Mouse (Mus musculus): ENCODE results near the gene Dusp19. TPM values are rescaled to one million over a fixed set of nuclear protein-coding genes. Genes with fewer than 3 reads are reported as not detected.
A peak's percentile ranks its signal among the peaks of the same experiment; 100 is the strongest.

Gene Dusp19
- total and polyA plus RNA-seq, 2 experiments from 2014 or later, result 11.0 to 18.4 TPM

- H3K27me3 ChIP-seq (ENCODE audit: insufficient read depth, low read length), result no peaks in the 10 kb centered on the region
- no peaks in the 10 kb centered on the region for H3K9me3 ChIP-seq (ENCODE audit: low read length)
- DNase-seq (ENCODE audit: low spot score), result peak; percentile 35
- TF ChIP-seq CTCF (IDR thresholded peaks at IDR 0.05), result no peak
- H3K27ac ChIP-seq (ENCODE audit: low read depth, low read length), result peak overlapping the region; percentile 99
- peak overlapping the region; percentile 60 for H3K4me2 ChIP-seq (ENCODE audit: low read depth, low read length, poor library complexity, severe bottlenecking)
- ATAC-seq (ENCODE audit: low FRiP score), result peak; percentile 73
- 1% methylated on average over 57 of the region's 65 CpGs for WGBS
- H3K9ac ChIP-seq (replicated peaks; ENCODE audit: low read length, poor library complexity, severe bottlenecking), result peak overlapping the region; percentile 98
- H3K4me1 ChIP-seq (ENCODE audit: insufficient read depth, low read length), result peaks cover 10% of the 10 kb centered on the region
- no peaks in the 10 kb centered on the region for H3K36me3 ChIP-seq (ENCODE audit: insufficient read depth, low read length)
- peak overlapping the region; percentile 97 for H3K4me3 ChIP-seq (ENCODE audit: low read depth, low read length)
Observed at GRCm38 (mm10) chr2:80580311-80580961, 36.4 kb upstream of the Dusp19 start.

GRCm38 (mm10) chr2:80581043-80581711 lies 35.7 kb upstream of the Dusp19 start, which contains the start of gene Nckap1:
TSS of gene Nckap1 (minus strand) at chr2:80581380.
- DNase-seq (ENCODE audit: low spot score) (peak; percentile 87), ATAC-seq (ENCODE audit: low FRiP score) (peak; percentile 95)
- H3K4me3 ChIP-seq (ENCODE audit: low read depth, low read length), result peak within 1 kb of the TSS; percentile 97
- H3K9me3 ChIP-seq (ENCODE audit: low read length), result no peaks in the 10 kb centered on the region
- peaks cover 10% of the 10 kb centered on the region for H3K4me1 ChIP-seq (ENCODE audit: insufficient read depth, low read length)
- H3K9ac ChIP-seq (replicated peaks; ENCODE audit: low read length, poor library complexity, severe bottlenecking), result peak within 1 kb of the TSS; percentile 98
- under 1% methylated on average over 77 of the region's 88 CpGs for WGBS
- H3K36me3 ChIP-seq (ENCODE audit: insufficient read depth, low read length), result no peaks in the 10 kb centered on the region
- H3K27ac ChIP-seq (ENCODE audit: low read depth, low read length), result peak within 1 kb of the TSS; percentile 99
- TF ChIP-seq CTCF (IDR thresholded peaks at IDR 0.05), result peak; percentile 63
- no peaks in the 10 kb centered on the region for H3K27me3 ChIP-seq (ENCODE audit: insufficient read depth, low read length)
- peak within 1 kb of the TSS; percentile 60 for H3K4me2 ChIP-seq (ENCODE audit: low read depth, low read length, poor library complexity, severe bottlenecking)

GRCm38 (mm10) chr2:80582356-80582755 lies 34.5 kb upstream of the Dusp19 start:
- ATAC-seq (ENCODE audit: low FRiP score) (no peak), DNase-seq (ENCODE audit: low spot score) (no peak)
- no peaks in the 10 kb centered on the region for H3K36me3 ChIP-seq (ENCODE audit: insufficient read depth, low read length)
- 88% methylated on average over 3 of the region's 3 CpGs for WGBS
- no peak overlapping the region for H3K4me2 ChIP-seq (ENCODE audit: low read depth, low read length, poor library complexity, severe bottlenecking)
- no peak overlapping the region for H3K9ac ChIP-seq (replicated peaks; ENCODE audit: low read length, poor library complexity, severe bottlenecking)
- H3K4me3 ChIP-seq (ENCODE audit: low read depth, low read length), result no peak overlapping the region
- TF ChIP-seq CTCF (IDR thresholded peaks at IDR 0.05), result no peak
- H3K4me1 ChIP-seq (ENCODE audit: insufficient read depth, low read length), result peaks cover 10% of the 10 kb centered on the region
- H3K27me3 ChIP-seq (ENCODE audit: insufficient read depth, low read length), result no peaks in the 10 kb centered on the region
- H3K27ac ChIP-seq (ENCODE audit: low read depth, low read length), result no peak overlapping the region
- H3K9me3 ChIP-seq (ENCODE audit: low read length), result no peaks in the 10 kb centered on the region

- 77% methylated on average over 4 of the region's 4 CpGs for whole genome bisulfite sequencing
- Histone ChIP-seq H3K9ac (replicated peaks; ENCODE audit: low read length, poor library complexity, severe bottlenecking) (no peak overlapping the region), H3K27me3 (ENCODE audit: insufficient read depth, low read length) (no peaks in the 10 kb centered on the region), H3K4me3 (ENCODE audit: low read depth, low read length) (no peak overlapping the region), H3K27ac (ENCODE audit: low read depth, low read length) (no peak overlapping the region), H3K9me3 (ENCODE audit: low read length) (no peaks in the 10 kb centered on the region), H3K4me2 (ENCODE audit: low read depth, low read length, poor library complexity, severe bottlenecking) (no peak overlapping the region), H3K36me3 (ENCODE audit: insufficient read depth, low read length) (no peaks in the 10 kb centered on the region), H3K4me1 (ENCODE audit: insufficient read depth, low read length) (no peaks in the 10 kb centered on the region)
- ATAC-seq (ENCODE audit: low FRiP score) (no peak), DNase-seq (ENCODE audit: low spot score) (no peak)
- no peak for TF ChIP-seq CTCF (IDR thresholded peaks at IDR 0.05)
Observed at GRCm38 (mm10) chr2:80594215-80594918, 22.5 kb upstream of the Dusp19 start.

GRCm38 (mm10) chr2:80596960-80597359 lies 19.9 kb upstream of the Dusp19 start:
- no peak for TF ChIP-seq CTCF (IDR thresholded peaks at IDR 0.05)
- no peaks in the 10 kb centered on the region for H3K36me3 ChIP-seq (ENCODE audit: insufficient read depth, low read length)
- no peaks in the 10 kb centered on the region for H3K9me3 ChIP-seq (ENCODE audit: low read length)
- DNase-seq (ENCODE audit: low spot score), result no peak
- no peak overlapping the region for H3K9ac ChIP-seq (replicated peaks; ENCODE audit: low read length, poor library complexity, severe bottlenecking)
- no peak for ATAC-seq (ENCODE audit: low FRiP score)
- no peaks in the 10 kb centered on the region for H3K27me3 ChIP-seq (ENCODE audit: insufficient read depth, low read length)
- no peaks in the 10 kb centered on the region for H3K4me1 ChIP-seq (ENCODE audit: insufficient read depth, low read length)
- H3K4me3 ChIP-seq (ENCODE audit: low read depth, low read length), result no peak overlapping the region
- 74% methylated on average over 5 of the region's 5 CpGs for WGBS
- H3K27ac ChIP-seq (ENCODE audit: low read depth, low read length), result no peak overlapping the region
- H3K4me2 ChIP-seq (ENCODE audit: low read depth, low read length, poor library complexity, severe bottlenecking), result no peak overlapping the region

- 82% methylated on average over 3 of the region's 3 CpGs for WGBS
- H3K4me3 ChIP-seq (ENCODE audit: low read depth, low read length), result no peak overlapping the region
- no peak for ATAC-seq (ENCODE audit: low FRiP score)
- no peaks in the 10 kb centered on the region for H3K27me3 ChIP-seq (ENCODE audit: insufficient read depth, low read length)
- no peak for DNase-seq (ENCODE audit: low spot score)
- H3K4me1 ChIP-seq (ENCODE audit: insufficient read depth, low read length), result no peaks in the 10 kb centered on the region
- H3K9ac ChIP-seq (replicated peaks; ENCODE audit: low read length, poor library complexity, severe bottlenecking), result no peak overlapping the region
- no peak for TF ChIP-seq CTCF (IDR thresholded peaks at IDR 0.05)
- H3K9me3 ChIP-seq (ENCODE audit: low read length), result no peaks in the 10 kb centered on the region
- H3K27ac ChIP-seq (ENCODE audit: low read depth, low read length), result no peak overlapping the region
- no peak overlapping the region for H3K4me2 ChIP-seq (ENCODE audit: low read depth, low read length, poor library complexity, severe bottlenecking)
- H3K36me3 ChIP-seq (ENCODE audit: insufficient read depth, low read length), result no peaks in the 10 kb centered on the region
Observed at GRCm38 (mm10) chr2:80599850-80600249, 17.0 kb upstream of the Dusp19 start.

Measured in midbrain, postnatal 0 days (tissue).